Mouse (Mus musculus): Measurements from ENCODE around the gene Gorab.

The Gorab gene

GRCm38 (mm10) chr1:163403498-163404126, at the start of gene Gorab:
Gene Gorab, minus strand, starts transcription at chr1:163403669.
- DNase-seq: peak; percentile 95

GRCm38 (mm10) chr1:163443832-163444231, 40.4 kb upstream of the Gorab start:
- DNase-seq: peak; percentile 38 to 54

- no peak for DNase-seq
Observed at GRCm38 (mm10) chr1:163439002-163439401, 35.5 kb upstream of the Gorab start.

GRCm38 (mm10) chr1:163423467-163424014, 20.1 kb upstream of the Gorab start:
- no peak for DNase-seq

- DNase-seq: no peak
Observed at GRCm38 (mm10) chr1:163417191-163417590, 13.7 kb upstream of the Gorab start.

- DNase-seq: no peak
Observed at GRCm38 (mm10) chr1:163414200-163414599, 10.7 kb upstream of the Gorab start.

GRCm38 (mm10) chr1:163406203-163406602, 2.7 kb upstream of the Gorab start:
- no peak for DNase-seq

GRCm38 (mm10) chr1:163391321-163391720, 12.1 kb downstream of the Gorab start:
- DNase-seq: no peak

- no peak for DNase-seq
Observed at GRCm38 (mm10) chr1:163390044-163390443, 13.4 kb downstream of the Gorab start.

- no peak for DNase-seq
Observed at GRCm38 (mm10) chr1:163386196-163386595, 17.3 kb downstream of the Gorab start.

- no peak for DNase-seq
Observed at GRCm38 (mm10) chr1:163383442-163384027, 19.9 kb downstream of the Gorab start.

- DNase-seq: no peak
Observed at GRCm38 (mm10) chr1:163382048-163382719, 21.3 kb downstream of the Gorab start.

GRCm38 (mm10) chr1:163380591-163380990, 22.9 kb downstream of the Gorab start:
- DNase-seq: no peak

- DNase-seq: no peak
Observed at GRCm38 (mm10) chr1:163380072-163380471, 23.4 kb downstream of the Gorab start.

GRCm38 (mm10) chr1:163377924-163378323, 25.5 kb downstream of the Gorab start:
- no peak for DNase-seq

- peak in 1 of 2 experiments; percentile 29 for DNase-seq
Observed at GRCm38 (mm10) chr1:163376818-163377581, 26.5 kb downstream of the Gorab start.

GRCm38 (mm10) chr1:163374455-163374854, 29.0 kb downstream of the Gorab start:
- no peak for DNase-seq

GRCm38 (mm10) chr1:163362202-163362601, 41.3 kb downstream of the Gorab start:
- DNase-seq: peak; percentile 17 to 47

- no peak for DNase-seq
Observed at GRCm38 (mm10) chr1:163361376-163361775, 42.1 kb downstream of the Gorab start.

GRCm38 (mm10) chr1:163360796-163361195, 42.7 kb downstream of the Gorab start:
- DNase-seq: no peak

- DNase-seq: no peak
Observed at GRCm38 (mm10) chr1:163359521-163359920, 43.9 kb downstream of the Gorab start.

GRCm38 (mm10) chr1:163358165-163358564, 45.3 kb downstream of the Gorab start:
- DNase-seq: no peak

GRCm38 (mm10) chr1:163357733-163358132, 45.7 kb downstream of the Gorab start:
- DNase-seq: no peak
